Mouse (Mus musculus) midbrain, postnatal 0 days (tissue): ENCODE results near the gene Defb48. TPM values are rescaled to one million over a fixed set of nuclear protein-coding genes. Genes with fewer than 3 reads are reported as not detected.

ENCODE experiments used
- ATAC-seq: fragments of 200-750 bp; cut with Nextera tagmentation; 2 replicates; pipeline ENCODE4 v1.8.0; 2017; ENCODE audit warnings: moderate number of reproducible peaks, mild to moderate bottlenecking, moderate TSS enrichment, moderate library complexity; ENCODE audit not compliant: low FRiP score
- DNase-seq: peaks from one replicate; pipeline ENCODE4 v3.0.0-alpha.2; 2015; ENCODE audit warnings: low spot score
- H3K27ac ChIP-seq: fragments of 300-500 bp; sonication (generic); 2 replicates; pipeline ENCODE4 v1.5.1; 2014; ENCODE audit warnings: low read depth, mild to moderate bottlenecking, low read length, mixed read lengths
- H3K27me3 ChIP-seq: fragments of 300-500 bp; sonication (generic); 2 replicates; pipeline ENCODE4 v1.6.1; 2014; ENCODE audit warnings: low read length, control low read depth, mixed read lengths; ENCODE audit not compliant: insufficient read depth
- H3K36me3 ChIP-seq: fragments of 300-500 bp; sonication (generic); 2 replicates; pipeline ENCODE4 v1.6.1; 2014; ENCODE audit warnings: low read length, control low read depth, mixed read lengths; ENCODE audit not compliant: insufficient read depth
- H3K4me1 ChIP-seq: fragments of 300-500 bp; sonication (generic); 2 replicates; pipeline ENCODE4 v1.6.1; 2014; ENCODE audit warnings: mild to moderate bottlenecking, control low read depth, antibody characterized with exemption, low read length, mixed read lengths; ENCODE audit not compliant: insufficient read depth
- H3K4me2 ChIP-seq: fragments of 300-500 bp; sonication (generic); 2 replicates; pipeline ENCODE4 v1.6.1; 2014; ENCODE audit warnings: low read depth, mild to moderate bottlenecking, low read length, mixed read lengths; ENCODE audit not compliant: poor library complexity, severe bottlenecking
- H3K4me3 ChIP-seq: fragments of 300-500 bp; sonication (generic); 2 replicates; pipeline ENCODE4 v1.5.1; 2014; ENCODE audit warnings: low read depth, mild to moderate bottlenecking, low read length, moderate library complexity
- H3K9ac ChIP-seq: fragments of 300-500 bp; sonication (generic); replicated peaks from 2 replicates; pipeline ENCODE4 v1.6.1; 2014; ENCODE audit warnings: mild to moderate bottlenecking, low read length, moderate library complexity, mixed read lengths; ENCODE audit not compliant: poor library complexity, severe bottlenecking
- H3K9me3 ChIP-seq: fragments of 300-500 bp; sonication (generic); 2 replicates; pipeline ENCODE4 v1.6.1; 2016; ENCODE audit warnings: low read length, control low read depth
- CTCF ChIP-seq: IDR thresholded peaks from 2 replicates; pipeline ENCODE4 v1.5.1; 2016; ENCODE audit warnings: antibody characterized with exemption, mild to moderate bottlenecking
- WGBS: fragments of 180-500 bp; shearing (Covaris S2); extraction: QIAGEN DNeasy Blood & Tissue Kit; methylation state at CpG from one replicate; pipeline ENCODE4 v1.1.7; 2014; 5-methylcytosine and 5-hydroxymethylcytosine counted together
- polyA plus RNA-seq: library from polyadenylated mRNA; unstranded; fragments of >200 nt; fragmentation: Nextera tagmentation; extraction: Ambion mirVana; gene quantifications from 2 replicates; pipeline ENCODE4 v1.2.1, GENCODE M21; 2015
- total RNA-seq: library from RNA; depleted of rRNA; stranded (reverse); fragments of >200 nt; gene quantifications from 2 replicates; pipeline ENCODE4 v1.2.3, GENCODE M21; 2014

The Defb48 gene
- total and polyA plus RNA-seq, 2 experiments from 2014 or later: not detected

DNA sequence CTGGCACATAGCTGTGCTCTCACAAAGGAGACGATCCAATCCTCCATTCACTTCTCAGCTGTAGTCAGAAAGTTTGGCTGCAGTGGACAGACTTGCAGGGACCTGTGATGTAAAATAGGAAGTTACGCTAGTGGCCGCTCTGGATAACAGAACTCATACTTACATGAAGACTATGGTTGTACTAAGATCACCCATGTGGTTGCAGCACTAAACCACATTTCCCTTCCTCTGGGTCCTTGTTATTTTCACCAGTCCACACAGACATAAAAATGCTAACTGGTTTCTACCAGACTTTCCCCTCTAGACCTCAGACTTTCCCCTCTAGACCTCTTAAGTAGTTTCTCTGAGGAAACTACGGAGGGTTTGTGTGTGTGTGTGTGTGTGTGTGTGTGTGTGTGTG, 14.7 kb upstream of the Defb48 start:
- Histone ChIP-seq H3K27me3 (no peaks in the 10 kb centered on the region), H3K4me1 (no peaks in the 10 kb centered on the region), H3K9ac (no peak overlapping the region), H3K4me3 (no peak overlapping the region), H3K27ac (no peak overlapping the region), H3K36me3 (no peaks in the 10 kb centered on the region), H3K9me3 (no peaks in the 10 kb centered on the region), H3K4me2 (no peak overlapping the region)
- TF ChIP-seq CTCF: no peak
- DNase-seq (no peak), ATAC-seq (no peak)
- WGBS: 91% methylated on average over 4 of the region's 4 CpGs

DNA sequence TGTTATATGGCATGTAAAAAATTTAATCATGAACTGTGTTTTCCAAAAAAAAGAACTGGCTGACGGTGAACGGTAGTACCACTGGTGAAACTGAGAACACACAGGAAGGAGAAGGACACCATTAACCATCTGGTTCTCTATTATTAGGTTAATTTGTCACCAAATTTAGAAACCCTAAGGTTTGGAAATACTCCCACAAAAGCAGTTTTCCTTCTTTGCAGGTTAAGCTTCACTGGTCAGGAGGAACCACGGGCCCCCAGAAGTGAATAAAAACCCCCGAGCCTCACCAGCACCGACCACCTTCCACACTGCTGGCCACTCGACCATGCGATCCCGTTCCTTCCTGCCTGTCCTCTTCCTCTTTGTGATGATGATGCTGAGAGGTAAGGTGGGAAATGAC, 13.5 kb upstream of the Defb48 start, which contains the start of gene Defb47:
TSS of gene Defb47 (plus strand) at position 301 of the 400 bp plus-strand sequence.
- Histone ChIP-seq H3K9ac (no peak within 1 kb of the TSS), H3K36me3 (no peaks in the 10 kb centered on the region), H3K9me3 (no peaks in the 10 kb centered on the region), H3K27me3 (no peaks in the 10 kb centered on the region), H3K4me1 (no peaks in the 10 kb centered on the region), H3K4me3 (no peak within 1 kb of the TSS), H3K4me2 (no peak within 1 kb of the TSS), H3K27ac (no peak within 1 kb of the TSS)
- TF ChIP-seq CTCF: no peak
- DNase-seq (no peak), ATAC-seq (no peak)
- WGBS: 82% methylated on average over 8 of the region's 8 CpGs

DNA sequence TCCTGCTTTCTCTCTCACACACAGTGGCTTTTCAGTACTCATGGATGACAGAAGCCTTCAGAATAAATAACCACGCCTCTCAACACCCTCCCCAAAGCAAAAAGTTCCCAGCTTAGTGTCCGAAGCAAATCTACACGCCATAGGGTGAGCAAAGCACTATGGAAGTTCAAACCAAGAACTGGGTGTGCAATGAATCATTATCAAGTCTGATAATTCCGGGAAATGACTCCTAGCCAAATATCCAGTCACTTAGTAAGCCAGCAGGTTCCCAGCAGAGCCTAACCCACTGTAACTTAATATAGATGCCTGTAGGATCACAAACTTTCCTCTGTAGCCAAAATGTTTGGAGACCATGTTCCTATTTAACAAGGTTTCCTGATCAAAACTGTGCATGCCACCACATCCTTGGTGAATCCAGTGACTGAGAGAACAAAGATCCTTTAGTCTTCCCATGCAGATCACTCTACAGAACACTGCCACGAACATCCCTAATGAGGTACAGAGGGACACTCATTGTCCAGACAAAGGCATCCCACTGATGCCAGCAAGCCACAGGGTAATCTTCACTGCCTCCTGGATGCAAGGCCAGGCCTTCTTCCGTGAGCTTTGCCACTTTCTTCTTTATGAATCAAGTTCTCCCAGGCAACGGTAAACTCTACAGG, 7.7 kb upstream of the Defb48 start:
- 50% methylated on average over 7 of the region's 7 CpGs for WGBS
- DNase-seq: no peak
- no peak for TF ChIP-seq CTCF
- no peak overlapping the region for H3K27ac ChIP-seq
- no peak overlapping the region for H3K4me3 ChIP-seq
- ATAC-seq: no peak
- no peaks in the 10 kb centered on the region for H3K9me3 ChIP-seq
- H3K27me3 ChIP-seq: no peaks in the 10 kb centered on the region
- no peak overlapping the region for H3K4me2 ChIP-seq
- H3K4me1 ChIP-seq: no peaks in the 10 kb centered on the region
- H3K36me3 ChIP-seq: no peaks in the 10 kb centered on the region
- H3K9ac ChIP-seq: no peak overlapping the region

DNA sequence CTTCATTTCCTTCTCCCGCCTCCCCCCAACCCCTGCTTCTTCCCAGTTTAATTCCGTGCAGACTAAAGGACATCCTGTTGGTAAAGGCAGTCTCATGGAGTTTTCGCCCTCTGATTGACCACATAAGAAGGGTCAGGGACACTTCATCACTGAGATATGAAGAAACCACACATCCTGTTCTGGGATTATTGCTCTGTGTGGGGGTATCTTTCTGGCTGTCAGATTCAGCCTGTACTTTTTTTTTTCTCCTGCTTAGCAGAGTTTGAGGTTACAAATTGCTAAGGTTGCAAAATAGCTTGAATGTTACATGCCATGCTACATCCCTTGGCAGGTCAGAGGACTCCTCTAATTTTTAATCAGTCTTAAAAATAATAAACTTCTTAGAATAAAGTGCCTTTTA, 7.0 kb upstream of the Defb48 start:
- Histone ChIP-seq H3K9ac (no peak overlapping the region), H3K4me3 (no peak overlapping the region), H3K4me2 (no peak overlapping the region), H3K36me3 (no peaks in the 10 kb centered on the region), H3K27me3 (no peaks in the 10 kb centered on the region), H3K27ac (no peak overlapping the region), H3K4me1 (no peaks in the 10 kb centered on the region), H3K9me3 (no peaks in the 10 kb centered on the region)
- no peak for DNase-seq
- WGBS: 80% methylated on average over 3 of the region's 3 CpGs
- no peak for ATAC-seq
- no peak for TF ChIP-seq CTCF

DNA sequence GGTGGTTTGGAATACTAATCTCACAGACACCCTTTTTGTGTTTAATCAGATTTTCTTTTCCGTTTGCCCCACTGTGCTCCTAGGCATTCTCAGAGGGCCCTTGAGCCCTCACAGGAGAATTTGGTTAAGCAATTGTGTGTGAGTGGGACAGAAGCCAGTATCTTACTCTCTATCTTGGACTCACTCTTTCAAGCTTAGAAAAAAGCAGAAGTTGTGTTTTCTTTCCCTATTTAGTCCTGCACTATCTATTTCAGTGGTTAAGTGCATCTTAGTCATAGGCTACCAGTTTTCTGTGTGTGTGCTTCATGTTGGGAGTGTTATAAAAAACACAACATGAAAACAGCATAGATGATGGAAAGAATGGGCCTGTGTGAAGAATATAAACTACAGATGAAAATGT, 4.5 kb downstream of the Defb48 start:
- Histone ChIP-seq H3K4me3 (no peak overlapping the region), H3K4me1 (no peaks in the 10 kb centered on the region), H3K9ac (no peak overlapping the region), H3K36me3 (no peaks in the 10 kb centered on the region), H3K27ac (no peak overlapping the region), H3K27me3 (no peaks in the 10 kb centered on the region), H3K9me3 (no peaks in the 10 kb centered on the region), H3K4me2 (no peak overlapping the region)
- ATAC-seq (no peak), DNase-seq (no peak)
- 53% methylated on average over 1 of the region's 1 CpGs for WGBS
- no peak for TF ChIP-seq CTCF

DNA sequence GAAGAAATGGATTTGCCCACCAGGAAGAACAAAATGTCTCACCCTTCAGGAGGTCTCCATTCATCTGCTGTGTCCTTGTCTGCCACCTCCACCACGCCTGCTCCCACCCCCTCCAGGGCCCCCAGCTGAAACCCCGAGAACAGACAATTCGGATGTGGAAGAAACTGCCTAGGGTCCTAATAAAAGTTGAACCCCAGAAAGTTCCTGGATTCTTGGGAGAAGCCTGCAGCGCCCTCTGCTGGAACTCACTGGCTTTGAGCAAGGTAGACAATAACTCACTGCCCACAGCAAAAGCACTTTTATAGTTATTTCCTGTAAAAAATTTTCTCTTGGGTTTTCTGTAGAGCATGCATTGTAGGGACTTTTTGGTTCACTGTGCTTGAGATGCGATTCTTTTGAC, 9.3 kb downstream of the Defb48 start:
- H3K4me1 ChIP-seq: no peaks in the 10 kb centered on the region
- H3K4me2 ChIP-seq: no peak overlapping the region
- no peak overlapping the region for H3K4me3 ChIP-seq
- 10% methylated on average over 5 of the region's 5 CpGs for WGBS
- TF ChIP-seq CTCF: peak; percentile 69
- peak; percentile 67 for DNase-seq
- H3K27me3 ChIP-seq: no peaks in the 10 kb centered on the region
- no peaks in the 10 kb centered on the region for H3K9me3 ChIP-seq
- H3K36me3 ChIP-seq: no peaks in the 10 kb centered on the region
- no peak for ATAC-seq
- H3K9ac ChIP-seq: no peak overlapping the region
- H3K27ac ChIP-seq: no peak overlapping the region
